Mouse (Mus musculus) thymus, postnatal 14 days (tissue): Measurements from ENCODE around the gene Col5a3.
"Not testable (repeated sequence)": the region's sequence is repeated elsewhere in the genome, so short reads cannot be mapped to it uniquely, and the experiment has no call there.

Experiments
- DNase-seq: peaks from one replicate; pipeline ENCODE4 v3.0.0; 2021

Gene Col5a3

GRCm38 (mm10) chr9:20814521-20815272 lies at the start of gene Col5a3:
Gene Col5a3, minus strand, starts transcription at chr9:20815067.
- no peak for DNase-seq

GRCm38 (mm10) chr9:20862225-20862624 lies 47.4 kb upstream of the Col5a3 start:
- DNase-seq = no peak

GRCm38 (mm10) chr9:20861821-20862220 lies 47.0 kb upstream of the Col5a3 start:
- peak; percentile 58 for DNase-seq

- DNase-seq = no peak
These were observed 45.1 kb upstream of the Col5a3 start for GRCm38 (mm10) chr9:20859926-20860325.

GRCm38 (mm10) chr9:20857131-20857530 lies 42.3 kb upstream of the Col5a3 start:
- peak; percentile 54 for DNase-seq

- DNase-seq = no peak
These were observed 35.3 kb upstream of the Col5a3 start for GRCm38 (mm10) chr9:20850179-20850578.

GRCm38 (mm10) chr9:20842670-20843069 lies 27.8 kb upstream of the Col5a3 start:
- DNase-seq = no peak

GRCm38 (mm10) chr9:20842211-20842610 lies 27.3 kb upstream of the Col5a3 start:
- no peak for DNase-seq

- no peak for DNase-seq
These were observed 24.1 kb upstream of the Col5a3 start for GRCm38 (mm10) chr9:20838931-20839330.

GRCm38 (mm10) chr9:20837184-20837947 lies 22.5 kb upstream of the Col5a3 start:
- DNase-seq = no peak

GRCm38 (mm10) chr9:20835431-20835954 lies 20.6 kb upstream of the Col5a3 start:
- not testable (repeated sequence) for DNase-seq

- DNase-seq = no peak
These were observed 20.0 kb upstream of the Col5a3 start for GRCm38 (mm10) chr9:20834881-20835280.

GRCm38 (mm10) chr9:20830901-20831643 lies 16.2 kb upstream of the Col5a3 start:
- peak; percentile 73 for DNase-seq

- no peak for DNase-seq
These were observed 13.3 kb upstream of the Col5a3 start for GRCm38 (mm10) chr9:20828127-20828526.

- DNase-seq = no peak
These were observed 10.9 kb upstream of the Col5a3 start for GRCm38 (mm10) chr9:20825781-20826180.

- DNase-seq = no peak
These were observed 8.0 kb upstream of the Col5a3 start for GRCm38 (mm10) chr9:20822821-20823220.

GRCm38 (mm10) chr9:20820001-20820400 lies 5.1 kb upstream of the Col5a3 start:
- no peak for DNase-seq

- DNase-seq = no peak
These were observed 3.4 kb upstream of the Col5a3 start, which contains the start of gene Rdh8 for GRCm38 (mm10) chr9:20818236-20818635. Gene Rdh8, plus strand, starts transcription at chr9:20818503.

GRCm38 (mm10) chr9:20812537-20813271 lies 2.2 kb downstream of the Col5a3 start:
- peak; percentile 33 for DNase-seq

- DNase-seq = no peak
These were observed 4.1 kb downstream of the Col5a3 start for GRCm38 (mm10) chr9:20810773-20811172.

GRCm38 (mm10) chr9:20810271-20810670 lies 4.6 kb downstream of the Col5a3 start:
- no peak for DNase-seq

GRCm38 (mm10) chr9:20805706-20806105 lies 9.2 kb downstream of the Col5a3 start:
- DNase-seq = no peak

GRCm38 (mm10) chr9:20805159-20805495 lies 9.7 kb downstream of the Col5a3 start:
- DNase-seq = no peak
